Mouse (Mus musculus) hindbrain, postnatal 0 days (tissue): ENCODE measurements around the gene Sdccag8. TPM values are rescaled to one million over a fixed set of nuclear protein-coding genes. Genes with fewer than 3 reads are reported as not detected.

Source experiments
- ATAC-seq: fragments of 200-750 bp; cut with Nextera tagmentation; 2 replicates; pipeline ENCODE4 v1.8.0; 2017; ENCODE audit warnings: mild to moderate bottlenecking, moderate TSS enrichment, moderate library complexity
- DNase-seq: peaks from one replicate; pipeline ENCODE4 v3.0.0-alpha.2; 2015; ENCODE audit warnings: low spot score
- H3K27ac ChIP-seq: fragments of 300-500 bp; sonication (generic); 2 replicates; pipeline ENCODE4 v1.5.1; 2014; ENCODE audit warnings: mild to moderate bottlenecking
- H3K27me3 ChIP-seq: fragments of 300-500 bp; sonication (generic); 2 replicates; pipeline ENCODE4 v1.6.1; 2014; ENCODE audit warnings: low read length, mixed read lengths; ENCODE audit not compliant: insufficient read depth
- H3K36me3 ChIP-seq: fragments of 300-500 bp; sonication (generic); 2 replicates; pipeline ENCODE4 v1.6.1; 2014; ENCODE audit warnings: low read length, mixed read lengths; ENCODE audit not compliant: insufficient read depth
- H3K4me1 ChIP-seq: fragments of 300-500 bp; sonication (generic); 2 replicates; pipeline ENCODE4 v1.6.1; 2014; ENCODE audit warnings: antibody characterized with exemption, low read length, mixed read lengths; ENCODE audit not compliant: insufficient read depth
- H3K4me2 ChIP-seq: fragments of 300-500 bp; sonication (generic); 2 replicates; pipeline ENCODE4 v1.6.1; 2014; ENCODE audit warnings: low read depth, mild to moderate bottlenecking, low read length, moderate library complexity, mixed read lengths
- H3K4me3 ChIP-seq: fragments of 300-500 bp; sonication (generic); 2 replicates; pipeline ENCODE4 v1.5.1; 2014; ENCODE audit warnings: low read length
- H3K9ac ChIP-seq: fragments of 300-500 bp; sonication (generic); replicated peaks from 2 replicates; pipeline ENCODE4 v1.6.1; 2014; ENCODE audit warnings: mild to moderate bottlenecking, low read length, moderate library complexity, mixed read lengths
- H3K9me3 ChIP-seq: fragments of 300-500 bp; sonication (generic); 2 replicates; pipeline ENCODE4 v1.6.1; 2016; ENCODE audit warnings: low read length, mixed read lengths
- CTCF ChIP-seq: IDR thresholded peaks from 2 replicates; pipeline ENCODE4 v1.5.1; 2016; ENCODE audit warnings: antibody characterized with exemption, control low read depth, low read depth
- WGBS: fragments of 180-500 bp; shearing (Covaris S2); extraction: QIAGEN DNeasy Blood & Tissue Kit; methylation state at CpG from one replicate; pipeline ENCODE4 v1.1.7; 2014; 5-methylcytosine and 5-hydroxymethylcytosine counted together
- polyA plus RNA-seq: library from polyadenylated mRNA; unstranded; fragments of >200 nt; fragmentation: Nextera tagmentation; extraction: Ambion mirVana; gene quantifications from 2 replicates; pipeline ENCODE4 v1.2.1, GENCODE M21; 2015
- total RNA-seq: library from RNA; depleted of rRNA; stranded (reverse); fragments of >200 nt; gene quantifications from 2 replicates; pipeline ENCODE4 v1.2.3, GENCODE M21; 2014

The Sdccag8 gene
- total and polyA plus RNA-seq, 2 experiments from 2014 or later = 10.1 to 23.1 TPM

DNA sequence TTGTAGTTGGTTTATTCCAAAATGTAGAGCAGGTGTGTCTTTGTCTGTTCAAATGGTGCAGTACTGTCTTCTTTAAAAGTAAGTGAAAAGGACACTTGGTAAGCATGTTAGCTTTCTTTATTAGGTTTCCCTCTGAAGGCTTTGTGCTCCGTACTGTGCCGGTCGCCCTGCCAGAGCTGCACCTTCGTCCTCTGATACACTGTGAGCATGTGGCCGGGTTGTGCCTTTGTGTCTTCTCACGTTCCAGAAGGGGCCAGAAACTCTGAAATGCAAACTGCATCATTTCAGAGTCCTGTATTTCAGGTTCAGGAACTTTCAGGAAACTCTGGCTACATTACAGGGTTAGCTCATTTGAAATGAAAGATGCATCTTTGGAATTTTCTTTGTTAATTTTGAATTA is 66.5 kb downstream of the Sdccag8 start:
- no peak for TF ChIP-seq CTCF
- Histone ChIP-seq H3K4me1 (0 out of 2 replicates have a peak, but pooled peaks cover 4% of the 10 kb centered on the region), H3K4me3 (no peak overlapping the region), H3K4me2 (no peak overlapping the region), H3K27me3 (no peaks in the 10 kb centered on the region), H3K36me3 (no peaks in the 10 kb centered on the region), H3K9me3 (no peaks in the 10 kb centered on the region), H3K9ac (no peak overlapping the region), H3K27ac (no peak overlapping the region)
- ATAC-seq (no peak), DNase-seq (no peak)
- WGBS = 28% methylated on average over 6 of the region's 6 CpGs

GRCm38 (mm10) chr1:176885207-176885933 is 70.9 kb downstream of the Sdccag8 start:
- peak; percentile 63 for ATAC-seq
- Histone ChIP-seq H3K27ac (no peak overlapping the region), H3K27me3 (no peaks in the 10 kb centered on the region), H3K36me3 (no peaks in the 10 kb centered on the region), H3K4me1 (no peaks in the 10 kb centered on the region), H3K9me3 (no peaks in the 10 kb centered on the region), H3K4me2 (0 out of 2 replicates have a peak overlapping the region, but pooled peaks have one; percentile 10), H3K9ac (no peak overlapping the region), H3K4me3 (no peak overlapping the region)
- TF ChIP-seq CTCF = no peak
- WGBS = 63% methylated on average over 17 of the region's 17 CpGs
- DNase-seq = peak; percentile 49

GRCm38 (mm10) chr1:176886002-176886401 is 71.5 kb downstream of the Sdccag8 start:
- Histone ChIP-seq H3K4me1 (no peaks in the 10 kb centered on the region), H3K4me2 (no peak overlapping the region), H3K4me3 (no peak overlapping the region), H3K9me3 (no peaks in the 10 kb centered on the region), H3K36me3 (no peaks in the 10 kb centered on the region), H3K27ac (no peak overlapping the region), H3K27me3 (no peaks in the 10 kb centered on the region), H3K9ac (no peak overlapping the region)
- no peak for TF ChIP-seq CTCF
- 88% methylated on average over 5 of the region's 5 CpGs for WGBS
- ATAC-seq = no peak
- DNase-seq = no peak

GRCm38 (mm10) chr1:176903741-176904140 is 89.3 kb downstream of the Sdccag8 start:
- WGBS = 83% methylated on average over 6 of the region's 6 CpGs
- TF ChIP-seq CTCF = no peak
- no peak for ATAC-seq

GRCm38 (mm10) chr1:176915946-176916345 is 101.5 kb downstream of the Sdccag8 start:
- H3K4me3 ChIP-seq = no peak overlapping the region
- H3K27ac ChIP-seq = no peak overlapping the region
- ATAC-seq = no peak
- H3K9me3 ChIP-seq = no peaks in the 10 kb centered on the region
- H3K9ac ChIP-seq = no peak overlapping the region
- no peaks in the 10 kb centered on the region; the same call in 1 of the 2 replicates for H3K4me1 ChIP-seq
- DNase-seq = no peak
- H3K27me3 ChIP-seq = no peaks in the 10 kb centered on the region
- WGBS = 89% methylated on average over 2 of the region's 2 CpGs
- TF ChIP-seq CTCF = no peak
- no peak overlapping the region for H3K4me2 ChIP-seq
- no peaks in the 10 kb centered on the region for H3K36me3 ChIP-seq

More at GRCm38 (mm10) chr1:176903741-176904140, 89.3 kb downstream of the Sdccag8 start:
- no peak overlapping the region for H3K9ac ChIP-seq
- no peak overlapping the region for H3K4me2 ChIP-seq
- H3K9me3 ChIP-seq = no peaks in the 10 kb centered on the region
- H3K4me3 ChIP-seq = no peak overlapping the region
- H3K36me3 ChIP-seq = no peaks in the 10 kb centered on the region
- H3K27ac ChIP-seq = no peak overlapping the region
- H3K4me1 ChIP-seq = no peaks in the 10 kb centered on the region
- H3K27me3 ChIP-seq = no peaks in the 10 kb centered on the region
- no peak for DNase-seq

- WGBS = 79% methylated on average over 12 of the region's 12 CpGs
- Histone ChIP-seq H3K27me3 (no peaks in the 10 kb centered on the region), H3K9ac (no peak overlapping the region), H3K4me1 (no peaks in the 10 kb centered on the region), H3K9me3 (no peaks in the 10 kb centered on the region), H3K27ac (peak overlapping the region; percentile 20; the same call in 1 of the 2 replicates), H3K4me3 (no peak overlapping the region), H3K36me3 (no peaks in the 10 kb centered on the region), H3K4me2 (no peak overlapping the region)
- TF ChIP-seq CTCF = no peak
- DNase-seq = no peak
- no peak for ATAC-seq
These were observed 105.0 kb downstream of the Sdccag8 start for GRCm38 (mm10) chr1:176919486-176919885.

DNA sequence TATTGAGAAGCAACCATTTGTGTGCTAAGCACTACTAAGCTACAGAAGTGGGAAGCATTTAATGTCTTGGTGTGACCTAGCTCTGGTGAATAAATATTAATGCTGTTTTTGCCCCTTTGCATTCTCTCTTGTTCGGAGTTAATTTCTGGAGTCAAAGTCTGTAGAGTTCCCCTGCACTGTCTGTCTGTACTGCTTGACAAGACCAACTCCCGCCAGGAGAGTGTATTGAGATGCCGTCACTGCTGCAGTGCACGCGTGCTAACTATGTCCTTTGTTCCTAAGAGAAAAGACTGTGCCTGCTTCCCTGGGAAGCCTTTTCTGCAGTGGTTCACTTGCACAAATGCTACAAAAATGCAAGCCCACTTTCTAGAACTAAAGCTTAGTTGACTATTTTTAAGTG is 108.4 kb downstream of the Sdccag8 start:
- H3K4me2 ChIP-seq = no peak overlapping the region
- 21% methylated on average over 5 of the region's 5 CpGs for WGBS
- ATAC-seq (0 out of 2 replicates have a peak, but pooled peaks have one; percentile 71), DNase-seq (peak; percentile 30)
- no peaks in the 10 kb centered on the region for H3K27me3 ChIP-seq
- H3K4me3 ChIP-seq = no peak overlapping the region
- H3K36me3 ChIP-seq = no peaks in the 10 kb centered on the region
- TF ChIP-seq CTCF = no peak
- no peak overlapping the region for H3K27ac ChIP-seq
- no peak overlapping the region for H3K9ac ChIP-seq
- no peaks in the 10 kb centered on the region; the same call in 1 of the 2 replicates for H3K4me1 ChIP-seq
- no peaks in the 10 kb centered on the region for H3K9me3 ChIP-seq
